Mouse (Mus musculus) liver, embryonic 14.5 days (tissue): ENCODE measurements around the gene Mindy4. TPM values are rescaled to one million over a fixed set of nuclear protein-coding genes. Genes with fewer than 3 reads are reported as not detected.
A peak's percentile ranks its signal among the peaks of the same experiment; 100 is the strongest.

Experiments used
- ATAC-seq: fragments of 200-750 bp; cut with Nextera tagmentation; 2 replicates; pipeline ENCODE4 v1.8.0; 2017; ENCODE audit warnings: moderate number of reproducible peaks, mild to moderate bottlenecking, moderate library complexity; ENCODE audit not compliant: insufficient read depth
- DNase-seq, 3 experiments: peaks; one replicate each; pipeline ENCODE4 v3.0.0-alpha.2; 2012 to 2013; ENCODE audit warnings: low read depth in 3 of 3, low spot score in 3 of 3
- H3K27ac ChIP-seq: fragments of 300-500 bp; sonication (generic); 2 replicates; pipeline ENCODE4 v1.5.1; 2014; ENCODE audit warnings: moderate library complexity, mild to moderate bottlenecking, control low read depth, inconsistent platforms
- H3K27me3 ChIP-seq: fragments of 300-500 bp; sonication (generic); 2 replicates; pipeline ENCODE4 v1.6.1; 2014; ENCODE audit warnings: mild to moderate bottlenecking, low read length, moderate library complexity; ENCODE audit not compliant: control insufficient read depth, insufficient read depth
- H3K36me3 ChIP-seq: fragments of 300-500 bp; sonication (generic); replicated peaks from 2 replicates; pipeline ENCODE4 v1.6.1; 2014; ENCODE audit warnings: low read depth; ENCODE audit not compliant: control insufficient read depth, insufficient read depth
- H3K4me1 ChIP-seq, 2 experiments: fragments of 200-500 bp in 1 of 2; fragments of 300-500 bp in 1 of 2; sonication (generic) in 1 of 2; replicated peaks; 2 replicates each; pipeline ENCODE4 v1.6.1; 2012 to 2014; ENCODE audit warnings: antibody characterized with exemption in 1 of 2, inconsistent platforms in 1 of 2, low read length in 1 of 2; ENCODE audit not compliant: control insufficient read depth in 2 of 2, insufficient read depth in 2 of 2
- H3K4me2 ChIP-seq: fragments of 300-500 bp; sonication (generic); 2 replicates; pipeline ENCODE4 v1.6.1; 2014; ENCODE audit warnings: low read depth, mild to moderate bottlenecking, control low read depth, moderate library complexity
- H3K4me3 ChIP-seq, 2 experiments: fragments of 200-500 bp in 1 of 2; fragments of 300-500 bp in 1 of 2; sonication (generic) in 1 of 2; 2 replicates each; pipeline ENCODE4 v1.5.1; 2012 to 2014; ENCODE audit warnings: low read depth in 2 of 2, low read length in 2 of 2, mild to moderate bottlenecking in 2 of 2, control low read depth in 1 of 2, inconsistent platforms in 1 of 2, moderate library complexity in 1 of 2; ENCODE audit not compliant: insufficient read depth in 1 of 2
- H3K9ac ChIP-seq: fragments of 300-500 bp; sonication (generic); replicated peaks from 2 replicates; pipeline ENCODE4 v1.6.1; 2014; ENCODE audit warnings: mild to moderate bottlenecking, control low read depth, moderate library complexity
- H3K9me3 ChIP-seq: fragments of 300-500 bp; sonication (generic); 2 replicates; pipeline ENCODE4 v1.6.1; 2016; ENCODE audit warnings: low read length, mixed read lengths; ENCODE audit not compliant: control insufficient read depth
- CTCF ChIP-seq: IDR thresholded peaks from 2 replicates; pipeline ENCODE4 v1.5.1; 2016; ENCODE audit warnings: antibody characterized with exemption, low read depth, control low read depth
- EP300 ChIP-seq: IDR thresholded peaks from 2 replicates; pipeline ENCODE4 v1.6.1; 2016; ENCODE audit warnings: antibody characterized with exemption, low read depth
- WGBS: fragments of 180-500 bp; shearing (Covaris S2); extraction: QIAGEN DNeasy Blood & Tissue Kit; methylation state at CpG from one replicate; pipeline ENCODE4 v1.1.7; 2014; ENCODE audit not compliant: insufficient replicate concordance; 5-methylcytosine and 5-hydroxymethylcytosine counted together
- polyA plus RNA-seq, 2 experiments: library from polyadenylated mRNA; depleted of rRNA in 1 of 2; stranded (reverse) in 1 of 2; unstranded in 1 of 2; fragments of >200 nt; fragmentation: Nextera tagmentation in 1 of 2; extraction: Ambion mirVana in 1 of 2; gene quantifications; 2 replicates each; pipeline versions ENCODE4 v1.2.1 to v1.2.3; 2012 to 2014

The Mindy4 gene
- polyA plus RNA-seq, 2 experiments: 0.58 to 0.99 TPM

DNA sequence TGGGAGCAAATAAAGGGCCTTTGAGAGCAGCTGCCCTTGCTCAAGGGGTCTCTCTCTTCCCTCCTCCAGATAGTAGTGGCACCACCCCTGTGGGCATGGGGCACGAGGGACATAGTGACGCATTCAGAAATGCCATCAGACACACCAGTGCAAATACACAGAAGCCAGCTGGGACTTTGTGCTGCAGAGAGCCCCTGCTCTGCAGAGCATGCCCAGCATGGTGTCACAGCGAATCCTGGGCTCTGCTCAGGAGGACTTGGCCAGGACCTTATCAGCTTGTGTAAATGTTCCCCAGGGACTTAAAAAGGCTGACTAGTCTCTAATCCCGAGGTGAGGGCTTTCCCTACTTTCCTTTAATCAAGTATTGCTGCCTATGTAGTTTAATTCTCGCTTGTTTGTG is 138.5 kb downstream of the Mindy4 start:
- Histone ChIP-seq H3K4me1 (peaks cover 56 to 64% of the 10 kb centered on the region in 2 experiments), H3K27me3 (no peaks in the 10 kb centered on the region), H3K4me2 (peak overlapping the region; percentile 68), H3K9ac (peak overlapping the region; percentile 44), H3K27ac (peak overlapping the region; percentile 77), H3K4me3 (peak overlapping the region in 1 of 2 experiments; percentile 28; a peak in 2 of 4 replicates), H3K9me3 (no peaks in the 10 kb centered on the region), H3K36me3 (peaks cover 5% of the 10 kb centered on the region; the same call in 1 of the 2 replicates)
- WGBS: 32% methylated on average over 5 of the region's 5 CpGs
- TF ChIP-seq CTCF (no peak), EP300 (no peak)
- ATAC-seq (no peak), DNase-seq (no peak)

DNA sequence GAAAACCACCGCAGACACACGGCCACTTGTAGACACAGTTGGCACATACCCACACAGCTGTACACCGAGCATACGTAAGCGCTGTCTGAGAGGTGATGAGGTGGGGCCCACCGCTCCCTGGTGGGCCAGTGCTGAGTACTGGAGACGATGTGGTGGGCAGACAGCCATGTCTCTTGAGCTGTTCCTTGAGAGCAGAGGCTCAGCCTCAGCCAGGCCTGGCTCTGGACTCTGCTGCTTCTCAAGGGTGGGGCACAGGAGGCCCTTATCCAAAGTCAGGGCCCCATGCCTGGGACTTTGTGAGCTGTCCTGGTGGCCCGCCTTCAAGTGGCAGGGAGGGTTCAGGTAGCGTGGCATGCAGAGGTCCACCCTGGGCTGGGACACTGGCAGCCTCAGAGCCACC is 139.1 kb downstream of the Mindy4 start:
- DNase-seq: peak in 1 of 3 experiments; percentile 62
- peak; percentile 49 for TF ChIP-seq CTCF
- no peak for TF ChIP-seq EP300
- peak; percentile 62 for ATAC-seq
- H3K9ac ChIP-seq: peak overlapping the region; percentile 49
- H3K4me2 ChIP-seq: peak overlapping the region; percentile 68
- peaks cover 58 to 60% of the 10 kb centered on the region in 2 experiments for H3K4me1 ChIP-seq
- 53% methylated on average over 9 of the region's 9 CpGs for WGBS
- peak overlapping the region; percentile 7 to 17; a peak in 3 of 4 replicates for H3K4me3 ChIP-seq
- H3K9me3 ChIP-seq: no peaks in the 10 kb centered on the region
- peaks cover 5% of the 10 kb centered on the region for H3K36me3 ChIP-seq
- no peaks in the 10 kb centered on the region for H3K27me3 ChIP-seq
- H3K27ac ChIP-seq: peak overlapping the region; percentile 54

DNA sequence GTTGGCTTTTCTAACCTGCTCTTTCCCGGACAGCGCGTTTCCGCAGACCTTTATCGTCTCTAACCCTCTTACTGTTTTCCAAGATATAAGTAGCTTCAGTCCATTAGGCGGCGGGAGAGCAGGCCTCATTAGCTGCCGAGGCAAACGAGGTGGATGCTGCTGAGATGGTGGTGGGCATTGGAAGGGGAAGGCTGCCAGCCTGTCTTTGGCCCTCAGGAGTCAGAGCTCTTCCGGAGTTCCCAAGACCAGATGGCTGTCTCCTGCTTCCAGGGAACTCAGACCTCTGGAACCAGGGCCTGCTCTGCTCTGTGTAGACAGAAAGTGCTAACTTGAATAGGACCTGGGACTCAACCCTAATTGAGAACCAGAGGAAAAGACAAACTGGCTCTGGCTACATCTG is 140.3 kb downstream of the Mindy4 start:
- Histone ChIP-seq H3K4me1 (peaks cover 59 to 60% of the 10 kb centered on the region in 2 experiments), H3K4me2 (no peak overlapping the region; the same call in 1 of the 2 replicates), H3K9ac (no peak overlapping the region), H3K27ac (no peak overlapping the region), H3K36me3 (peaks cover 5% of the 10 kb centered on the region), H3K4me3 (no peak overlapping the region), H3K27me3 (no peaks in the 10 kb centered on the region), H3K9me3 (no peaks in the 10 kb centered on the region)
- 89% methylated on average over 10 of the region's 10 CpGs for WGBS
- DNase-seq (no peak), ATAC-seq (no peak)
- TF ChIP-seq CTCF: no peak
- no peak for TF ChIP-seq EP300

DNA sequence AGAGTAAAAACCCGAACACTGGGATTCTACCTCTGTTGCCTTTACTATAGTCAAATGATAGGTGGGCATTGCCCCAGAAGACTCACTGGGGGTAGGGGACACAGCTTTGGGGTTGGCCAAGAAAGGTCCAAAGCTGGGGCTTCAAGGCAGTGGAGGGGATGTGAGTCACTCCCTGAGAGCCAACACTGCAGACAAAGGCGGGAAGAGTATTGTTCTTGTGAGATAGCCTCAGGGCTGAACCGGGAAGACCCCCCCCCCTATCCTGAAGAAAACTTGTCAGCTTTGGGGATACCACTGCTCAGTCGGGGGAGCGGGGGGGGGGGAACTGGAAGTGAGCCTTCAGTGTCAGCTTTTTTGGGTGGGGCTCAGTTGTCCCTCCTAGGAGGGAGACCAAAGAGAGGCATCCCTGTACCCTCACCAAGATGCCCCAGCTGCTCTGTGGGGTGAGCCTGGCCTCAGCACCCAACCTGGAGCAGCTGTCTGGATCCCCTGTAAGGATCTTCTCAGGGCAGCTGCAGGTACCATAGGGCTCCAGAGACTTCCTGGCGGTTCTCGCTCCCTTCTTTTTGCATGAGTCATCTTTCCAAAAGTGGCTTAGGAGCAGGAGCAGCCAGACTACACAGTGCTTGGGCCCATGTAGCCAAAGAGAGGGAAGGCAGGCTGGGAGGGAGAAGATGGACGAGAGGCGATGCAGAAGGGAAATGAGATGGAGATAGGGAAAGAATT is 141.3 kb downstream of the Mindy4 start:
- Histone ChIP-seq H3K36me3 (peaks cover 5% of the 10 kb centered on the region), H3K9ac (no peak overlapping the region), H3K4me3 (no peak overlapping the region), H3K27me3 (no peaks in the 10 kb centered on the region), H3K9me3 (no peaks in the 10 kb centered on the region), H3K27ac (no peak overlapping the region), H3K4me1 (peaks cover 58 to 59% of the 10 kb centered on the region in 2 experiments), H3K4me2 (no peak overlapping the region)
- no peak for TF ChIP-seq CTCF
- TF ChIP-seq EP300: no peak
- no peak for DNase-seq
- 68% methylated on average over 9 of the region's 9 CpGs for WGBS
- ATAC-seq: no peak

DNA sequence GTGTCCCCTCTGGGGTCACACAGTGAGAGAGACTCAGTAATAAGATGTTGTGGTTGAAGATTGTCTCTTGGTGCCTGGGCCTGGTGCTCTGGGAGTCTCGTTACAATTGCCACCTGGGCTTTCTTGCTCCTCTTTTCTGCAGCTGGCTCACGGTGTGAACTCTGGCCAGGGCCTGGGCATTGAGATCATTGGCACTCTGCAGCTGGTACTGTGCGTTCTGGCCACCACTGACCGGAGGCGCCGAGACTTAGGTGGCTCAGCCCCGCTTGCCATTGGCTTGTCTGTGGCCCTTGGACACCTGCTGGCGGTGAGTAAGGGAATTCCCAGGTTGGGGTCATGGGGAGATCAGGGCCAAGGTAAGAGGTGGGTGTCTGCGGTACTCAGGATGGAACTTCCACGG is 142.1 kb downstream of the Mindy4 start:
- Histone ChIP-seq H3K9me3 (no peaks in the 10 kb centered on the region), H3K36me3 (peaks cover 5% of the 10 kb centered on the region), H3K27me3 (no peaks in the 10 kb centered on the region), H3K27ac (no peak overlapping the region), H3K4me3 (no peak overlapping the region), H3K9ac (no peak overlapping the region), H3K4me1 (peaks cover 49 to 51% of the 10 kb centered on the region in 2 experiments), H3K4me2 (no peak overlapping the region)
- 87% methylated on average over 10 of the region's 10 CpGs for WGBS
- DNase-seq (no peak), ATAC-seq (no peak)
- no peak for TF ChIP-seq EP300
